Mouse (Mus musculus) midbrain, postnatal 0 days (tissue): ENCODE measurements around the gene Bbox1. TPM values are rescaled to one million over a fixed set of nuclear protein-coding genes. Genes with fewer than 3 reads are reported as not detected.

Experiments used
- ATAC-seq: fragments of 200-750 bp; cut with Nextera tagmentation; 2 replicates; pipeline ENCODE4 v1.8.0; 2017; ENCODE audit warnings: moderate number of reproducible peaks, mild to moderate bottlenecking, moderate TSS enrichment, moderate library complexity; ENCODE audit not compliant: low FRiP score
- DNase-seq: peaks from one replicate; pipeline ENCODE4 v3.0.0-alpha.2; 2015; ENCODE audit warnings: low spot score
- H3K27ac ChIP-seq: fragments of 300-500 bp; sonication (generic); 2 replicates; pipeline ENCODE4 v1.5.1; 2014; ENCODE audit warnings: low read depth, mild to moderate bottlenecking, low read length, mixed read lengths
- H3K27me3 ChIP-seq: fragments of 300-500 bp; sonication (generic); 2 replicates; pipeline ENCODE4 v1.6.1; 2014; ENCODE audit warnings: low read length, control low read depth, mixed read lengths; ENCODE audit not compliant: insufficient read depth
- H3K36me3 ChIP-seq: fragments of 300-500 bp; sonication (generic); 2 replicates; pipeline ENCODE4 v1.6.1; 2014; ENCODE audit warnings: low read length, control low read depth, mixed read lengths; ENCODE audit not compliant: insufficient read depth
- H3K4me1 ChIP-seq: fragments of 300-500 bp; sonication (generic); 2 replicates; pipeline ENCODE4 v1.6.1; 2014; ENCODE audit warnings: mild to moderate bottlenecking, control low read depth, antibody characterized with exemption, low read length, mixed read lengths; ENCODE audit not compliant: insufficient read depth
- H3K4me2 ChIP-seq: fragments of 300-500 bp; sonication (generic); 2 replicates; pipeline ENCODE4 v1.6.1; 2014; ENCODE audit warnings: low read depth, mild to moderate bottlenecking, low read length, mixed read lengths; ENCODE audit not compliant: poor library complexity, severe bottlenecking
- H3K4me3 ChIP-seq: fragments of 300-500 bp; sonication (generic); 2 replicates; pipeline ENCODE4 v1.5.1; 2014; ENCODE audit warnings: low read depth, mild to moderate bottlenecking, low read length, moderate library complexity
- H3K9ac ChIP-seq: fragments of 300-500 bp; sonication (generic); replicated peaks from 2 replicates; pipeline ENCODE4 v1.6.1; 2014; ENCODE audit warnings: mild to moderate bottlenecking, low read length, moderate library complexity, mixed read lengths; ENCODE audit not compliant: poor library complexity, severe bottlenecking
- H3K9me3 ChIP-seq: fragments of 300-500 bp; sonication (generic); 2 replicates; pipeline ENCODE4 v1.6.1; 2016; ENCODE audit warnings: low read length, control low read depth
- CTCF ChIP-seq: IDR thresholded peaks from 2 replicates; pipeline ENCODE4 v1.5.1; 2016; ENCODE audit warnings: antibody characterized with exemption, mild to moderate bottlenecking
- WGBS: fragments of 180-500 bp; shearing (Covaris S2); extraction: QIAGEN DNeasy Blood & Tissue Kit; methylation state at CpG from one replicate; pipeline ENCODE4 v1.1.7; 2014; 5-methylcytosine and 5-hydroxymethylcytosine counted together
- polyA plus RNA-seq: library from polyadenylated mRNA; unstranded; fragments of >200 nt; fragmentation: Nextera tagmentation; extraction: Ambion mirVana; gene quantifications from 2 replicates; pipeline ENCODE4 v1.2.1, GENCODE M21; 2015
- total RNA-seq: library from RNA; depleted of rRNA; stranded (reverse); fragments of >200 nt; gene quantifications from 2 replicates; pipeline ENCODE4 v1.2.3, GENCODE M21; 2014

Bbox1 gene
- total and polyA plus RNA-seq, 2 experiments from 2014 or later: 2.4 to 3.0 TPM

GRCm38 (mm10) chr2:110287959-110288358, 26.4 kb downstream of the Bbox1 start:
- no peak overlapping the region for H3K4me3 ChIP-seq
- no peak for TF ChIP-seq CTCF
- ATAC-seq (no peak), DNase-seq (no peak)
- H3K27me3 ChIP-seq: no peaks in the 10 kb centered on the region
- no peak overlapping the region for H3K27ac ChIP-seq
- 100% methylated on average over 1 of the region's 1 CpGs for WGBS
- no peaks in the 10 kb centered on the region for H3K9me3 ChIP-seq
- H3K4me1 ChIP-seq: no peaks in the 10 kb centered on the region
- H3K9ac ChIP-seq: no peak overlapping the region
- H3K36me3 ChIP-seq: no peaks in the 10 kb centered on the region
- no peak overlapping the region for H3K4me2 ChIP-seq

- WGBS: 76% methylated on average over 3 of the region's 3 CpGs
- no peak overlapping the region for H3K4me3 ChIP-seq
These were observed 28.4 kb downstream of the Bbox1 start for GRCm38 (mm10) chr2:110285829-110286504.

GRCm38 (mm10) chr2:110275424-110275823, 38.9 kb downstream of the Bbox1 start:
- no peak for DNase-seq
- Histone ChIP-seq H3K4me2 (no peak overlapping the region), H3K27ac (no peak overlapping the region), H3K9ac (no peak overlapping the region), H3K36me3 (no peaks in the 10 kb centered on the region), H3K9me3 (no peaks in the 10 kb centered on the region), H3K27me3 (no peaks in the 10 kb centered on the region), H3K4me3 (no peak overlapping the region), H3K4me1 (no peaks in the 10 kb centered on the region)
- ATAC-seq: no peak
- 80% methylated on average over 2 of the region's 2 CpGs for WGBS
- no peak for TF ChIP-seq CTCF

More at GRCm38 (mm10) chr2:110285829-110286504, 28.4 kb downstream of the Bbox1 start:
- no peak for TF ChIP-seq CTCF
- H3K4me2 ChIP-seq: no peak overlapping the region
- no peak overlapping the region for H3K9ac ChIP-seq
- H3K36me3 ChIP-seq: no peaks in the 10 kb centered on the region
- ATAC-seq (no peak), DNase-seq (no peak)
- no peak overlapping the region for H3K27ac ChIP-seq
- H3K4me1 ChIP-seq: no peaks in the 10 kb centered on the region
- H3K9me3 ChIP-seq: no peaks in the 10 kb centered on the region
- no peaks in the 10 kb centered on the region for H3K27me3 ChIP-seq

- 83% methylated on average over 2 of the region's 2 CpGs for WGBS
- ATAC-seq: no peak
These were observed 40.2 kb downstream of the Bbox1 start for GRCm38 (mm10) chr2:110274160-110274559.

GRCm38 (mm10) chr2:110269281-110269680, 45.1 kb downstream of the Bbox1 start:
- Histone ChIP-seq H3K4me3 (no peak overlapping the region), H3K9ac (no peak overlapping the region), H3K36me3 (no peaks in the 10 kb centered on the region), H3K27ac (no peak overlapping the region), H3K4me1 (no peaks in the 10 kb centered on the region), H3K9me3 (no peaks in the 10 kb centered on the region), H3K4me2 (no peak overlapping the region), H3K27me3 (no peaks in the 10 kb centered on the region)
- no peak for DNase-seq
- TF ChIP-seq CTCF: no peak
- no peak for ATAC-seq
- 81% methylated on average over 3 of the region's 3 CpGs for WGBS

More at GRCm38 (mm10) chr2:110274160-110274559, 40.2 kb downstream of the Bbox1 start:
- H3K9me3 ChIP-seq: no peaks in the 10 kb centered on the region
- no peak overlapping the region for H3K9ac ChIP-seq
- H3K36me3 ChIP-seq: no peaks in the 10 kb centered on the region
- no peaks in the 10 kb centered on the region for H3K27me3 ChIP-seq
- H3K27ac ChIP-seq: no peak overlapping the region
- no peak overlapping the region for H3K4me3 ChIP-seq
- H3K4me2 ChIP-seq: no peak overlapping the region
- TF ChIP-seq CTCF: no peak
- DNase-seq: no peak
- no peaks in the 10 kb centered on the region for H3K4me1 ChIP-seq

GRCm38 (mm10) chr2:110232252-110232651, 82.1 kb downstream of the Bbox1 start:
- H3K9me3 ChIP-seq: no peaks in the 10 kb centered on the region
- H3K4me2 ChIP-seq: no peak overlapping the region
- TF ChIP-seq CTCF: no peak
- ATAC-seq: no peak
- H3K27me3 ChIP-seq: no peaks in the 10 kb centered on the region
- no peak for DNase-seq
- 73% methylated on average over 9 of the region's 9 CpGs for WGBS
- H3K36me3 ChIP-seq: no peaks in the 10 kb centered on the region
- H3K4me1 ChIP-seq: no peaks in the 10 kb centered on the region
- H3K9ac ChIP-seq: no peak overlapping the region
- no peak overlapping the region for H3K4me3 ChIP-seq
- H3K27ac ChIP-seq: no peak overlapping the region
